Mouse (Mus musculus): ENCODE measurements around the gene Gm128.

DNA sequence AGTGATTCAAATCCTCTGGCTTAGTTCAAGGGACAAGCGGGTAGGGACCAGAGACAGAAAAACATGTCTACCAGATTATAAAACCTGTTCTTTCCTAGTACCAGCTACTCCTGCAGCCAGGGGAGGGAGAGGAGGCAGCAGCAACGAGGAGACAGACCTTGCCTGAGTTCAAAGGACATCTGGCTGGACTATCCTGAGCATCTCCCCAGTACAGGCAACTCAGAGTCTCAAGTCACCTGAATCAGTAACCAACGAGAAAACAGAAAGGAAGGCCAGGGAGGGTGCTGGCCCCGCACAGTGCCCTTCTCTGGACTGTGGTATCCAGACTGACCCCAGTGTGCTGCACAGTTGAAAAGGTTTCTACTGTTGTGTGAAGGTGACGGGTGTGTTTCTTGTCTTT, 15.5 kb upstream of the Gm128 start:
- TF ChIP-seq CTCF (IDR thresholded peaks at IDR 0.05; ENCODE audit: low read depth): no peak
- TF ChIP-seq EP300 (IDR thresholded peaks at IDR 0.05; ENCODE audit: low read depth): no peak
